Mouse (Mus musculus): ENCODE measurements at regions not wholly inside any gene's neighbourhood (a gene's known extent, or its start where the extent isn't known, plus 50 kb on each side); places are given as distances from the start of the nearest gene placed in this dataset.

GRCm38 (mm10) chr4:25488479-25489069 lies 207.0 kb upstream of the Ufl1 start:
- no peak for DNase-seq (ENCODE audit: low spot score)

- DNase-seq (ENCODE audit: low spot score) = no peak
Measured at GRCm38 (mm10) chr4:25483621-25483933, 202.0 kb upstream of the Ufl1 start.

DNA sequence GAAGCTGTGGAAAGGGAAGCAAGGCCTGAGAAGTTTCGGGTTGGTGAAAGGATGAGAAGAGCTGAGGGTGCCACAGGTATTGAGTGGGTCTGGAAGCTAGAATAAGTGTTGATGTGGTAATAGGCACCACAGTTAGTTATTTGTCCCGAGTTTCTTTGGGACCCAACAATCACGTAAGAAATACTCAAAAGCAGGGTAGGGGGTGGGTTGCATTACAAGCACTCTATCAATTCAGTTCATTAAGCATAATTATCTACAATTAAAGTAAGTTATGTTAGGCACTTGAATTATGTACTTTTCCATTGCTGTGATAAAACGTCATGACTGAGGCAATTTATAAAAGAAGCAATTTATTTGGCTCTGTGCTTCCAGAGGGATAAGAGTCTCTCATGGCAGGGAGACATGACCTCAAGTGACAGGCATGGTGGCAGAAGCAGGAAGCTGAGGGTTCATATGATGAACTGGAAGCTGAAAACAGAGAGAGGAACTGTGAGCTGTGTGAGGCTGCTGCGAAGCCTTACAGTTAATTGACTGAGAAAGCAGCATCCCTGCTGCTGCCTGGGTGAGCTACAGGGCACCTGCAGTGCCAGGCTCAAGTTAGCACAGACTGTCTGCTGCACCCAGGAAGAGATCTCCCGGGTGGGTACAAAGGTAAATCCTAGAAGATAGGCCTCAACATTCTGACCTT lies 201.5 kb upstream of the Ufl1 start:
- DNase-seq (ENCODE audit: low spot score) = peak; percentile 9

DNA sequence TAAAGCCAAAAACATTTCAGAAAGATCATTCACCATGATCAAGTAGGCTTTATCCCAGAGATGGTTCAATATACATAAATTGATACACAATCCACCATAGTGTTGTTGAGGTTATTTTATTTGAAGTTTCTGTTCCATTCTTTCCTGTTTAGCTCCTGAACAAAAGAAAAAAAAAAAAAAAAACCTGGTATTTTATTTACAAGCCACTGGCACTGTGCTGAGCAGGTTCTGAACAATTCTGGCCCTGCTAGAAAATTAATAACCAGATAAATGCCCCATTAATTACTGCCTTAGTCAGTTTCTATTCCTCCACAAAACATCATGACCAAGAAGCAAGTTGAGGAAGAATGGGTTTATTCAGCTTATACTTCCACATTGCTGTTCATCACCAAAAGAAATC lies 191.4 kb upstream of the Ufl1 start:
- DNase-seq (ENCODE audit: low spot score) = no peak

DNA sequence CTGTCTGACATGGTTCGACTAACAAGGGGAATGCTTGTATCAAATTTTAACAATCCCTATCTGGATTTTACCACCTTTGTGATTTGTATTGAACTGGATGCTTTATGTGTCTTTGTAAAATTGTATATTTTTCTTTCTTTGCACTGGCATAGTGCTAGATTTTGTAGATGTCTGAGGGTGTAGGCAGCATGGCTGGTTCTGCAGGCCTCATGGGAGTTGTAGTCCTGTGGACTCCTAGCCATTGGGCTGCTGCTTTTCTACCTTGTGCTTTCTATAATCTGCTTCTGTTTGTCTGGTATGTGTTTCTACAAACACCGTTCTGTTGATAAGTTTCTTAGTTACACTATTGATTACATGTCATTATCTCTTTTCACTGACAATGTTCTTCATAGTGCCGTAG lies 184.9 kb upstream of the Ufl1 start:
- DNase-seq (ENCODE audit: low spot score) = no peak

DNA sequence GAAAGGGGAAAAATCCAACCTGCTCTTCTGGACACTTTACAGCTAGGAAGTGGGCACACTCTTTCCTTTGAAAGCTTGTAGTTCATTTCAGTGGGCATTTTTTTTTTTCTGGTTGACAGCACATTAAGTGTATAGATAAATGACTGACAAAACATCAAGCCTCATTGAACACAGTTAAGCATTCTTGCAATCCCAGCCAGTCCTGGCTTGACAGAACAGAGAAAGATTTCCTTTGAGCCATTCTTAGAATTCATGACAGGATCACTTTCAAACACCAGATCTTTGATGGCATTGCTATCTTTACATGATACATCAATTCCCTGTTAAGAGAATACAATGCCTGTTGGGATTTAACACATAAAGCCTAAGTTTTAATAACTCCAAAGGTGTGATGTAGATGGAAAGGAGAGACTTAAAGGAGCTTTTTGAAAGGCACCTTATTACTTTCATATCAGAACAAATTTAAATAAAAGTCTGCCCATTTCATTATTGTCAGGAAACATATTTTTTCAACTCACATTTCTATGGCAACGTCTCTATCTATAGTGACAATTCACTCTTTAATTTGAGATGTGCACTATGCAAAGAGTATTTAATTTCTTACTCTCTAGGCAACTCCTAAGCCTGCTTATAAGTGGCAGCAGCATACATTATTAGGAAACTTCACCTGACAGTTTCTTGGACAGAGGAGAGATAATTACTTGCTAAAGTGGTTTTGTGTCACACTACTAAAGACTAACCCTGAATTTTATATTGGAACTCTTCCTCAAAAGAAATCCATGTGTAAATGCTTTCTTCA lies 183.4 kb upstream of the Ufl1 start:
- DNase-seq (ENCODE audit: low spot score) = no peak

DNA sequence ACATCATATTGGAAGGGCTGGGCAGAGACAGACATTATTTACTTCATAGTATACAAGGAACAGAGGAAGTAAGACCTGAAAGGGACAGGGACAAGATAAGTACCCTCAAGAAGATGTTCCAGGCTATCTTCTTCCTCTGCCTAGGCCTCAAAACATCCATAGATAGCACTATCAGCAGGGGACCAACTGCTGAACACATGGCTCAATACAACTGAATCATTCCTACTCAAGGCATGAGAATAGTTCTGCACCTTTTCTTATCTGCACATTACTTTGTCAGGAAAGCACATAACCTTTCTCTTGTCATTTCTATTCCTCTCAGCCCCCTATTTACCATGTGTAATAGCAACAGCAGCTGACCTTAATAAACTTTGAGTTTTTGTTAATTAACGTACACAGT lies 182.4 kb upstream of the Ufl1 start:
- no peak for DNase-seq (ENCODE audit: low spot score)

GRCm38 (mm10) chr4:25460127-25460526 lies 178.5 kb upstream of the Ufl1 start:
- no peak for DNase-seq (ENCODE audit: low spot score)

DNA sequence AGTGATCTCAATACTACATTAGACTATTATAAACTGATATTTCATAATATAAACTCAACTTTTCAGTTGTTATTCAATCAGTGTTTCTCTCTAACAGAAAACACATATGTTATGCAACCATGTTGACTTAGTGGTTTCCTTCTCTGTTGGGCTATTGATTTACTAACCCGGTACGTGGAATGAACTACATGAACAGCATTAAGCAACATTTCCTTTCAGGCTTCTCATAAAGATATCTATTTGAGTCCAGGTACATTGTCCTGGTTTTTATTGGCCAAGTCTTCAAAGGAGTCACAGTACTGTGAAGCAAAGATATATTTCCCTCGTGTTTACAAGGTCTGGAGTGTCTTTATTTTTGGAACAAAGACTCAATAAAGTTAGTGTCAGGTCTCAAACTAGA lies 173.1 kb upstream of the Ufl1 start:
- no peak for DNase-seq (ENCODE audit: low spot score)

DNA sequence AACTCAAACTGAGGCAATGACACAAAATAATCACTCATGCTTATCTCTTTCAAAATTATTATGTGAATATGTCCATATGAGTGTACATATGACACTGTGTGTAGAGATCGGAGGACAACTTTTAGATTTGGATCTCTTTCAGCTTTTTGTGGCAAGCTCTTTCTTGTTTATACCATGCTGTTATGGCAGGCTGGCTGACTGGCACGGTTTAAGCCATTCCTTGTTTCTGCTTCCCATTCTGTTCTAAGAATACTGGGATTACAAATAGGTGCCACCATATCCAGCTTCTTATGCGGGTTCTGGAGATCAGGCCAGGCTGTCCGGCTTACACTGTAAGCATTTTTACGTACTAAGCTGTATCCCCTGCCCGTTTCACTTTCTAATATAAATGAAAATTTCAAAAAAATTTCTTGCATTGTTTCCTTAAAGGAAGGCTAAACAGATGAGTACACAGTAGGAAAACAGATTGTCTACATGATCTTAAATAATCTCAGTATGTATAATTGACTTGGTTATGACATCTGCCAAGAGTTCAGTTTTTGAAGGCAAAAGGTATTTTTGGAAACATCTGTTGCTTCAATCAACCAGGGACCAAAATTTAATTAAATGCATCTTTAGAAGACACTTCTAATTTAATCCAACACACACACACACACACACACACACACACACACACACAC lies 171.6 kb upstream of the Ufl1 start:
- no peak for DNase-seq (ENCODE audit: low spot score)

DNA sequence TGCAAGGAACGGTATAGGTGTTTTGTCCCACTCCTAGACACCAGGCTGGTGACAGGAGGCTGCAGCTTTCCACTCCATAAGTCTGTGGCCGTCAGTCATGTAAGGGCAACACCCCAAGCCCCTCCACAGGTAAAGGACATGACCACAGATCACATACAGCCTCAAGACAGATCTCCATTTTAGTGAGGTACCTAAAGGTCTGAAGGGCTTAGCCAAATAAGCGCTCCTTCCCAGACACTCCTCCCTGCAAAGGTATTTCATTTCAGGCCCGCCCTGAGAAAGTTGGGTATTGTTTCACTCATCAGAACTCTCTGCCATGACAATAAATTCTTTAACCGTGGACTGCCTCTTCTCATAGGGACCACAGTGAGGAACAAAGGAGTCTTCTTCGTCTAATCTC lies 170.2 kb upstream of the Ufl1 start:
- no peak for DNase-seq (ENCODE audit: low spot score)

DNA sequence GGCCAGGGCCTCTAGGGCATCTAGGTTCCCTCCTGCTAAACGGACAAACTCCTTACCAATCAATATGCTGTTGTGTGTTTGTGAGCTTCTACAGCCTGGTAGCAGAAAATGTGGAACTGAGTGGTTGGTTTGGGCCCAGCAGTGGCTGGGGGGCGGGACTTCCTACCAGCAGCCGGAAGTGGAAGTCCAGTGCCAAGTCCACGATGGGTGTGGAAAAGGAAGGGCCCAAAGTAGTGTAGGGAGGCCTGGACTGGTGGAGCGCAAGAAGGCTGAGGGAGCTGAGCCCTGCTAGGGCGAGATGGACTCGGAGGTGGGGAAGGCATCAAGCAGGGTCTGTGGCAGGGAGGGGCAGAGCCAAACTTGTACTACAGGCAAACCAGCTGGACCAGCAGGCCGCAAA lies 150.6 kb upstream of the Ufl1 start:
- no peak for DNase-seq (ENCODE audit: low spot score)

- no peak for DNase-seq (ENCODE audit: low spot score)
Measured at GRCm38 (mm10) chr4:25416330-25416729, 134.7 kb upstream of the Ufl1 start.

DNA sequence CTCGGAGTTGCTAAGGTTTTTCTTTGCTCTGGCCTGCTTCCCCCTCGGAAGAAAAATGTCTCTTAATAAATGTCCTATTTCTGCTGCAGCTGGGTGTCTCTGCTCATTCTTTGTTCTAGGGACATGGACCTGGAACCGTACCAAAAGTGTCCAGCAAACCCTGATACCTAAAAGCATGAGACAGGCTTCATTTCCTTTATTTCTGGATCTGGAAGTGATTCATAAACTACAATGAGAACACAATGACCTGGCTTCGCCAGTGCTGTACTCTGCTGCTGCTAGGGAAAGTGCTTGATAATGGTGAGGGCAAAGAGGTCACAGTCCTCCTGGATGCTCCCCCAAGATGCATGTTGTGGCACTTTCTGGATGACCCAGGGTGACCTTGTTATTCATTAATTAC lies 128.8 kb upstream of the Ufl1 start:
- DNase-seq (ENCODE audit: low spot score) = no peak

GRCm38 (mm10) chr4:25408696-25409448 lies 127.3 kb upstream of the Ufl1 start:
- DNase-seq (ENCODE audit: low spot score) = peak; percentile 74

- no peak for DNase-seq (ENCODE audit: low spot score)
Measured at GRCm38 (mm10) chr4:25407842-25408241, 126.2 kb upstream of the Ufl1 start.

DNA sequence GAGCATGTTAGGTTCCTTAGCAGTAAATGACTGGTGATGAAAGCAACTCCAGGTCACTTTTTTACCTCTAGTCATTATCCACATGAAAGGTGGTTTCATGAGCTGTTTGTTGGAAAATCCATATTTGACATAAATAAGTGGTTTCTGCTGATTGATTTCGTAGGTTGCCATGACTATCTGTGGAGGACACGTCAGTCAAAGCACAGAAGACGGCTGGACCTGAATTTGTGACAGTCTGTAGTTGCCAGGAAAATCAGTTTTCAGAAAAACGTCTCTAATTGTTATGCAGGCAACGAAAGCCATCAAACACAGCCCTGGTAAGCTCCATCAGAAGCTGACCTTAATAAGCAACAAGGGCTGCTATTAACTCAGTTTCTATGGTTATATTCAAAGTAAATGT lies 107.9 kb upstream of the Ufl1 start:
- no peak for DNase-seq (ENCODE audit: low spot score)

GRCm38 (mm10) chr4:25372041-25372440 lies 90.4 kb upstream of the Ufl1 start:
- no peak for DNase-seq (ENCODE audit: low spot score)

- no peak for DNase-seq (ENCODE audit: low spot score)
Measured at GRCm38 (mm10) chr4:25364402-25364801, 82.8 kb upstream of the Ufl1 start.

- DNase-seq (ENCODE audit: low spot score) = no peak
Measured at GRCm38 (mm10) chr4:25337638-25338037, 56.0 kb upstream of the Ufl1 start.
